Comparison of ENCODE assay signal across 22 mouse cellular contexts in the genomic region with DNA sequence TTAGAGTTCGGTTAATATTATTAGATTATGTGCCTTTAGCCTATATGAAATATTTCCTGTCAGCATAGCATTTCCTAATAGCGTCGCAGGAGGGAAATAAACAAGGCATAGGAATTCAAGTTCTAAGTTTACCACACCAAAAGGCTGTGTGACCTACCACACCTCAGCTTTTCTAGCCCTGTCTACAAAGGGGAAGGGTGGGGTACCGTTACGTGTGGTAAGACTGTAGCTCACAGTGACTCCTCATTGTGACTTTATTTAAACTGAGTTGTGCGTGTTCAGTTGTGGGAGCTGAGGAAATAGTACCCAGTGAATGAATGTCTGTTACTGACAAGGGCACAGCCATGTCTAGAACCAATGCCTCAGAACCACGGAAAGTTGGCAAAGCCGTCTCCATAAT. TPM values are rescaled to one million over a fixed set of nuclear protein-coding genes. Genes with fewer than 3 reads are reported as not detected.
DNase-seq lines count a peak whose midpoint lies in the region; ATAC-seq and TF ChIP-seq lines count a peak whose summit lies in the region.
"Had no signal": no experiment of that assay in that cellular context is flagged by ENCODE, and none has a peak within 500 bp of the region (broad histone marks: within the 10 kb centered on the region; RNA-seq: fewer than 3 reads in every experiment).

No protein-coding gene starts in this region.

- peak; percentile 69 for DNase-seq in ZHBTc4 (ENCODE audit: low read depth, low spot score)
- no peak for DNase-seq in spleen, postnatal 10 days (ENCODE audit: low spot score in 2 of 2)
- DNase-seq in cerebellum, postnatal 36 days: no peak
- DNase-seq in left cerebral cortex, adult 8-10 months (ENCODE audit: low spot score in 2 of 2): no peak
- DNase-seq: adrenal gland, adult 2 months; adrenal gland, postnatal 25 days; cerebellum, adult 18-20 months; cerebellum, adult 9-11 months; embryo, embryonic 11 days; gastrocnemius, postnatal 36 days; heart, adult 18-20 months; heart, postnatal 10 days had no signal

- 82% methylated on average over 8 of the region's 8 CpGs for WGBS in intestine, postnatal 0 days
- WGBS in intestine, embryonic 16.5 days: 90% methylated on average over 8 of the region's 8 CpGs

- H3K4me1 ChIP-seq in intestine, postnatal 0 days (replicated peaks; ENCODE audit: control insufficient read depth, insufficient read depth, low read length): no peaks in the 10 kb centered on the region
- H3K4me1 ChIP-seq in intestine, embryonic 16.5 days (ENCODE audit: control insufficient read depth, insufficient read depth, low read length): no peaks in the 10 kb centered on the region
- H3K4me1 ChIP-seq in E14TG2a.4 (replicated peaks; ENCODE audit: low read depth, low read length): peaks cover 47% of the 10 kb centered on the region
- H3K4me1 ChIP-seq: embryonic facial prominence, embryonic 12.5 days; forebrain, embryonic 15.5 days; heart, embryonic 10.5 days; hindbrain, embryonic 13.5 days had no signal

- TF ChIP-seq CTCF in intestine, postnatal 0 days (IDR thresholded peaks at IDR 0.05; ENCODE audit: low read depth): no peak
- TF ChIP-seq CTCF in E14TG2a.4 (conservative IDR thresholded peaks at IDR 0.05; ENCODE audit: low read length): no peak

- H3K4me3 ChIP-seq in intestine, postnatal 0 days (ENCODE audit: low read depth, low read length): no peak overlapping the region
- H3K4me3 ChIP-seq in intestine, embryonic 16.5 days (ENCODE audit: low read length): no peak overlapping the region
- peak overlapping the region; percentile 73 for H3K4me3 ChIP-seq in E14TG2a.4 (replicated peaks; ENCODE audit: low read length)
- H3K4me3 ChIP-seq: embryonic facial prominence, embryonic 12.5 days; forebrain, embryonic 15.5 days; heart, embryonic 10.5 days; hindbrain, embryonic 13.5 days had no signal

- no peaks in the 10 kb centered on the region for H3K27me3 ChIP-seq in intestine, postnatal 0 days (replicated peaks; ENCODE audit: control insufficient read depth, insufficient read depth, low read length)
- H3K27me3 ChIP-seq in intestine, embryonic 16.5 days (replicated peaks; ENCODE audit: control insufficient read depth, insufficient read depth, low read length): no peaks in the 10 kb centered on the region
- no peaks in the 10 kb centered on the region for H3K27me3 ChIP-seq in E14TG2a.4 (ENCODE audit: insufficient read depth, low read length)
- H3K27me3 ChIP-seq: CH12.LX; embryonic facial prominence, embryonic 12.5 days; forebrain, embryonic 15.5 days; hindbrain, embryonic 13.5 days had no signal

- no peaks in the 10 kb centered on the region for H3K36me3 ChIP-seq in intestine, postnatal 0 days (ENCODE audit: control insufficient read depth, insufficient read depth)
- H3K36me3 ChIP-seq in intestine, embryonic 16.5 days (ENCODE audit: control insufficient read depth, insufficient read depth, low read length): no peaks in the 10 kb centered on the region
- peaks cover 38% of the 10 kb centered on the region for H3K36me3 ChIP-seq in E14TG2a.4 (ENCODE audit: insufficient read depth, low read length)
- H3K36me3 ChIP-seq: embryonic facial prominence, embryonic 12.5 days; forebrain, embryonic 15.5 days; hindbrain, embryonic 13.5 days had no signal

- H3K9ac ChIP-seq in intestine, postnatal 0 days (ENCODE audit: low read depth, low read length): no peak overlapping the region
- no peak overlapping the region for H3K9ac ChIP-seq in intestine, embryonic 16.5 days (ENCODE audit: low read depth, low read length)
- H3K9ac ChIP-seq: embryonic facial prominence, embryonic 12.5 days; forebrain, embryonic 15.5 days; hindbrain, embryonic 13.5 days had no signal

- no peak for ATAC-seq in intestine, postnatal 0 days
- no peak for ATAC-seq in intestine, embryonic 16.5 days
- ATAC-seq: forebrain, embryonic 15.5 days; hindbrain, postnatal 0 days had no signal

- 0 out of 2 replicates have a peak overlapping the region, but pooled peaks have one; percentile 17 for H3K4me2 ChIP-seq in intestine, postnatal 0 days (replicated peaks; ENCODE audit: low read depth)
- no peak overlapping the region for H3K4me2 ChIP-seq in intestine, embryonic 16.5 days (ENCODE audit: low read depth, low read length)
- H3K4me2 ChIP-seq: embryonic facial prominence, embryonic 12.5 days; forebrain, embryonic 15.5 days; hindbrain, embryonic 13.5 days had no signal

- H3K27ac ChIP-seq in intestine, postnatal 0 days (ENCODE audit: low read depth, low read length): 0 out of 2 replicates have a peak overlapping the region, but pooled peaks have one; percentile 11
- H3K27ac ChIP-seq in intestine, embryonic 16.5 days (ENCODE audit: low read length): no peak overlapping the region
- H3K27ac ChIP-seq: embryonic facial prominence, embryonic 12.5 days; forebrain, embryonic 15.5 days; heart, embryonic 10.5 days; hindbrain, embryonic 13.5 days; hindbrain, postnatal 0 days had no signal

- no peaks in the 10 kb centered on the region for H3K9me3 ChIP-seq in intestine, postnatal 0 days (ENCODE audit: control insufficient read depth)
- no peaks in the 10 kb centered on the region for H3K9me3 ChIP-seq in intestine, embryonic 16.5 days (ENCODE audit: control insufficient read depth, low read length)
- no peaks in the 10 kb centered on the region for H3K9me3 ChIP-seq in E14TG2a.4 (ENCODE audit: low read length)
- H3K9me3 ChIP-seq: embryonic facial prominence, embryonic 12.5 days; forebrain, embryonic 15.5 days; G1E; heart, embryonic 10.5 days; hindbrain, embryonic 13.5 days had no signal

RNA-seq across cellular contexts. Expression of a gene that starts 8.0 kb away (rescaled TPM):
- 2.2 and 2.9 TPM in 2 replicates for polyA plus RNA-seq in intestine, postnatal 0 days (2015; fragmentation: Nextera tagmentation; extraction: Ambion mirVana)
- polyA plus RNA-seq in intestine, embryonic 16.5 days (2015; fragmentation: Nextera tagmentation; extraction: Ambion mirVana): 0.84 and 1.2 TPM in 2 replicates
- total RNA-seq in left cerebral cortex, adult 8-10 months (2022): 1 to 10 TPM in 2 of 4 experiments, under 1 TPM in 2; 0.84 to 1.1 (median 0.99) TPM
